Mouse (Mus musculus) bone marrow, adult 2 months (tissue): ENCODE results near the gene Cldn4.
A peak's percentile ranks its signal among the peaks of the same experiment; 100 is the strongest.

Experiments
- CTCF ChIP-seq: fragments of 200-500 bp; IDR thresholded peaks from 2 replicates; pipeline ENCODE4 v1.5.1; 2011; ENCODE audit warnings: low read length, control low read depth; ENCODE audit not compliant: control insufficient read depth, insufficient read depth
- POLR2A ChIP-seq: fragments of 200-500 bp; IDR thresholded peaks from 2 replicates; pipeline ENCODE4 v1.6.1; 2011; ENCODE audit warnings: low read depth, mild to moderate bottlenecking, control low read depth, low read length, borderline replicate concordance; ENCODE audit not compliant: control insufficient read depth

- TF ChIP-seq POLR2A = peak; percentile 49; the same call in 1 of the 2 replicates
- TF ChIP-seq CTCF = no peak
These were observed 14.4 kb downstream of the Cldn4 start, which contains the start of gene Mettl27 for GRCm38 (mm10) chr5:134932179-134932902.
